Mouse (Mus musculus): ENCODE results near the gene Tyw1. TPM values are rescaled to one million over a fixed set of nuclear protein-coding genes. Genes with fewer than 3 reads are reported as not detected.

Tyw1 gene
- polyA plus RNA-seq, 1 experiment: 7.7 TPM

- no peak for TF ChIP-seq GATA1 (IDR thresholded peaks at IDR 0.05; ENCODE audit: borderline replicate concordance, low read length)
- TF ChIP-seq FLI1 (IDR thresholded peaks at IDR 0.05; ENCODE audit: low read length): no peak
- H3K4me3 ChIP-seq (replicated peaks): no peak overlapping the region
- peaks cover 70% of the 10 kb centered on the region for H3K36me3 ChIP-seq (replicated peaks; ENCODE audit: low read length)
These were observed 72.3 kb downstream of the Tyw1 start for GRCm38 (mm10) chr5:130327615-130328263.

GRCm38 (mm10) chr5:130328366-130328765 lies 72.9 kb downstream of the Tyw1 start:
- Histone ChIP-seq H3K27me3 (replicated peaks) (no peaks in the 10 kb centered on the region), H3K36me3 (replicated peaks; ENCODE audit: low read length) (peaks cover 65% of the 10 kb centered on the region), H3K9me3 (peaks cover 11% of the 10 kb centered on the region), H3K4me1 (peaks cover 24% of the 10 kb centered on the region), H3K4me3 (replicated peaks) (no peak overlapping the region)
- TF ChIP-seq GATA1 (IDR thresholded peaks at IDR 0.05; ENCODE audit: borderline replicate concordance, low read length): no peak

More at GRCm38 (mm10) chr5:130327615-130328263, 72.3 kb downstream of the Tyw1 start:
- Histone ChIP-seq H3K4me1 (peaks cover 24% of the 10 kb centered on the region), H3K27me3 (replicated peaks) (no peaks in the 10 kb centered on the region), H3K9me3 (peaks cover 11% of the 10 kb centered on the region)

- H3K4me3 ChIP-seq (replicated peaks): no peak overlapping the region
- no peaks in the 10 kb centered on the region for H3K27me3 ChIP-seq (replicated peaks)
- peaks cover 62% of the 10 kb centered on the region for H3K36me3 ChIP-seq (replicated peaks; ENCODE audit: low read length)
- TF ChIP-seq GATA1 (IDR thresholded peaks at IDR 0.05; ENCODE audit: borderline replicate concordance, low read length) (no peak), FLI1 (IDR thresholded peaks at IDR 0.05; ENCODE audit: low read length) (no peak)
- peaks cover 24% of the 10 kb centered on the region for H3K4me1 ChIP-seq
- H3K9me3 ChIP-seq: peaks cover 5% of the 10 kb centered on the region
These were observed 74.5 kb downstream of the Tyw1 start for GRCm38 (mm10) chr5:130329889-130330288.

GRCm38 (mm10) chr5:130330801-130331200 lies 75.4 kb downstream of the Tyw1 start:
- Histone ChIP-seq H3K4me3 (replicated peaks) (no peak overlapping the region), H3K4me1 (peaks cover 24% of the 10 kb centered on the region), H3K27me3 (replicated peaks) (no peaks in the 10 kb centered on the region), H3K36me3 (replicated peaks; ENCODE audit: low read length) (peaks cover 62% of the 10 kb centered on the region), H3K9me3 (peaks cover 7% of the 10 kb centered on the region)
- TF ChIP-seq FLI1 (IDR thresholded peaks at IDR 0.05; ENCODE audit: low read length) (no peak), GATA1 (IDR thresholded peaks at IDR 0.05; ENCODE audit: borderline replicate concordance, low read length) (no peak)

- Histone ChIP-seq H3K27me3 (replicated peaks) (no peaks in the 10 kb centered on the region), H3K4me1 (peaks cover 24% of the 10 kb centered on the region), H3K36me3 (replicated peaks; ENCODE audit: low read length) (peaks cover 62% of the 10 kb centered on the region), H3K9me3 (peaks cover 7% of the 10 kb centered on the region), H3K4me3 (replicated peaks) (no peak overlapping the region)
- no peak for TF ChIP-seq GATA1 (IDR thresholded peaks at IDR 0.05; ENCODE audit: borderline replicate concordance, low read length)
- TF ChIP-seq FLI1 (IDR thresholded peaks at IDR 0.05; ENCODE audit: low read length): no peak
These were observed 75.8 kb downstream of the Tyw1 start for GRCm38 (mm10) chr5:130331206-130331605.

GRCm38 (mm10) chr5:130333566-130333965 lies 78.1 kb downstream of the Tyw1 start:
- Histone ChIP-seq H3K36me3 (replicated peaks; ENCODE audit: low read length) (peaks cover 71% of the 10 kb centered on the region), H3K4me3 (replicated peaks) (no peak overlapping the region), H3K27me3 (replicated peaks) (no peaks in the 10 kb centered on the region), H3K9me3 (peaks cover 7% of the 10 kb centered on the region), H3K4me1 (peaks cover 20% of the 10 kb centered on the region)
- no peak for TF ChIP-seq FLI1 (IDR thresholded peaks at IDR 0.05; ENCODE audit: low read length)
- TF ChIP-seq GATA1 (IDR thresholded peaks at IDR 0.05; ENCODE audit: borderline replicate concordance, low read length): no peak

- TF ChIP-seq FLI1 (IDR thresholded peaks at IDR 0.05; ENCODE audit: low read length): no peak
- no peak for TF ChIP-seq GATA1 (IDR thresholded peaks at IDR 0.05; ENCODE audit: borderline replicate concordance, low read length)
- Histone ChIP-seq H3K27me3 (replicated peaks) (no peaks in the 10 kb centered on the region), H3K9me3 (peaks cover 7% of the 10 kb centered on the region), H3K4me1 (peaks cover 20% of the 10 kb centered on the region), H3K4me3 (replicated peaks) (no peak overlapping the region), H3K36me3 (replicated peaks; ENCODE audit: low read length) (peaks cover 71% of the 10 kb centered on the region)
These were observed 78.6 kb downstream of the Tyw1 start for GRCm38 (mm10) chr5:130333971-130334370.

- H3K4me1 ChIP-seq: peaks cover 11% of the 10 kb centered on the region
- no peak overlapping the region for H3K4me3 ChIP-seq (replicated peaks)
- peaks cover 7% of the 10 kb centered on the region for H3K9me3 ChIP-seq
- TF ChIP-seq FLI1 (IDR thresholded peaks at IDR 0.05; ENCODE audit: low read length) (no peak), GATA1 (IDR thresholded peaks at IDR 0.05; ENCODE audit: borderline replicate concordance, low read length) (no peak)
- peaks cover 71% of the 10 kb centered on the region for H3K36me3 ChIP-seq (replicated peaks; ENCODE audit: low read length)
- H3K27me3 ChIP-seq (replicated peaks): no peaks in the 10 kb centered on the region
These were observed 80.0 kb downstream of the Tyw1 start for GRCm38 (mm10) chr5:130335462-130335861.

GRCm38 (mm10) chr5:130340656-130341055 lies 85.2 kb downstream of the Tyw1 start:
- Histone ChIP-seq H3K9me3 (peaks cover 12% of the 10 kb centered on the region; the same call in 1 of the 2 replicates), H3K4me1 (peaks cover 11% of the 10 kb centered on the region), H3K27me3 (replicated peaks) (no peaks in the 10 kb centered on the region), H3K4me3 (replicated peaks) (no peak overlapping the region), H3K36me3 (replicated peaks; ENCODE audit: low read length) (peaks cover 78% of the 10 kb centered on the region)
- no peak for TF ChIP-seq GATA1 (IDR thresholded peaks at IDR 0.05; ENCODE audit: borderline replicate concordance, low read length)
- TF ChIP-seq FLI1 (IDR thresholded peaks at IDR 0.05; ENCODE audit: low read length): no peak

GRCm38 (mm10) chr5:130344999-130345398 lies 89.6 kb downstream of the Tyw1 start:
- H3K4me1 ChIP-seq: no peaks in the 10 kb centered on the region
- no peaks in the 10 kb centered on the region for H3K27me3 ChIP-seq (replicated peaks)
- H3K9me3 ChIP-seq: peaks cover 37% of the 10 kb centered on the region
- TF ChIP-seq GATA1 (IDR thresholded peaks at IDR 0.05; ENCODE audit: borderline replicate concordance, low read length) (no peak), FLI1 (IDR thresholded peaks at IDR 0.05; ENCODE audit: low read length) (no peak)
- peaks cover 40% of the 10 kb centered on the region for H3K36me3 ChIP-seq (replicated peaks; ENCODE audit: low read length)
- H3K4me3 ChIP-seq (replicated peaks): no peak overlapping the region
